In genomic region chr2:24974906-24975703, GRCm38 (mm10) we compare ENCODE assay signal across 7 mouse cellular contexts. TPM values are rescaled to one million over a fixed set of nuclear protein-coding genes. Genes with fewer than 3 reads are reported as not detected.
DNase-seq lines count a peak whose midpoint lies in the region; ATAC-seq lines count a peak whose summit lies in the region.

TSS of gene Mrpl41 (minus strand) at chr2:24975098.

- under 1% methylated on average over 64 of the region's 64 CpGs for WGBS in intestine, embryonic 15.5 days
- WGBS in midbrain, embryonic 10.5 days: under 1% methylated on average over 64 of the region's 64 CpGs

- peak; percentile 99 for DNase-seq in adrenal gland, adult 2 months
- DNase-seq in embryo, embryonic 11.5 days (ENCODE audit: low read depth, low spot score): peak; percentile 94
- DNase-seq in gastrocnemius, postnatal 36 days: peak; percentile 89 to 96
- DNase-seq in left cerebral cortex, postnatal 25 days (ENCODE audit: low spot score in 2 of 2): peak; percentile 97 to 99
- DNase-seq in midbrain, embryonic 10.5 days (ENCODE audit: low spot score): peak; percentile 99
- peak; percentile 95 for DNase-seq in right cerebral cortex, postnatal 4 days

- ATAC-seq in intestine, embryonic 15.5 days: peak; percentile 99

- intact Hi-C loops in gastrocnemius, postnatal 36 days (cut with DNase I): no loop called here
- intact Hi-C loops in left cerebral cortex, postnatal 25 days (cut with DNase I): no loop called here

- 0 out of 2 replicates have a peak, but pooled peaks cover 4% of the 10 kb centered on the region for H3K36me3 ChIP-seq in intestine, embryonic 15.5 days
- peaks cover 37% of the 10 kb centered on the region for H3K36me3 ChIP-seq in midbrain, embryonic 10.5 days

- H3K27ac ChIP-seq in intestine, embryonic 15.5 days: peak within 1 kb of the TSS; percentile 95
- H3K27ac ChIP-seq in midbrain, embryonic 10.5 days (replicated peaks): peak within 1 kb of the TSS; percentile 90

- no peaks in the 10 kb centered on the region for H3K27me3 ChIP-seq in intestine, embryonic 15.5 days (replicated peaks)
- no peaks in the 10 kb centered on the region for H3K27me3 ChIP-seq in midbrain, embryonic 10.5 days (ENCODE audit: low read depth, poor library complexity, severe bottlenecking)

- peak within 1 kb of the TSS; percentile 77 for H3K9ac ChIP-seq in intestine, embryonic 15.5 days

- peak within 1 kb of the TSS; percentile 97 for H3K4me2 ChIP-seq in intestine, embryonic 15.5 days (replicated peaks)

- H3K9me3 ChIP-seq in intestine, embryonic 15.5 days: no peaks in the 10 kb centered on the region
- H3K9me3 ChIP-seq in midbrain, embryonic 10.5 days (replicated peaks): no peaks in the 10 kb centered on the region

- H3K4me3 ChIP-seq in intestine, embryonic 15.5 days (replicated peaks): peak within 1 kb of the TSS; percentile 84
- peak within 1 kb of the TSS; percentile 85 for H3K4me3 ChIP-seq in midbrain, embryonic 10.5 days

- peaks cover 14% of the 10 kb centered on the region for H3K4me1 ChIP-seq in intestine, embryonic 15.5 days (replicated peaks)
- peaks cover 32% of the 10 kb centered on the region for H3K4me1 ChIP-seq in midbrain, embryonic 10.5 days

RNA-seq across cellular contexts. Expression of gene Mrpl41, which starts in this region (rescaled TPM):
- 100 to 1,000 TPM; 108 to 118 TPM for total RNA-seq in adrenal gland, adult 2 months (2021)
- 34.9 and 39.4 TPM in 2 replicates for polyA plus RNA-seq in adrenal gland, adult 2 months (2012; rRNA removed)
- 10 to 100 TPM; 35.7 to 38.7 TPM for total RNA-seq in gastrocnemius, postnatal 36 days (2021)
- polyA plus RNA-seq in intestine, embryonic 15.5 days (2015; fragmentation: Nextera tagmentation; extraction: Ambion mirVana): 136 and 141 TPM in 2 replicates
- total RNA-seq in left cerebral cortex, postnatal 25 days (2021): 10 to 100 TPM; 72.5 to 79.4 TPM
- polyA plus RNA-seq in midbrain, embryonic 10.5 days (2016; fragmentation: Nextera tagmentation; extraction: Ambion mirVana): 139 and 143 TPM in 2 replicates

Comparison
In these comparisons a context has a peak if more than half of its experiments do, and no peak if none do; other contexts are left out.
1. Peak in every context shown above with its lines: DNase-seq, ATAC-seq, H3K4me3 ChIP-seq and H3K27ac ChIP-seq.